Mouse (Mus musculus): ENCODE measurements around the gene Rb1. TPM values are rescaled to one million over a fixed set of nuclear protein-coding genes. Genes with fewer than 3 reads are reported as not detected.

Rb1 gene
- polyA plus RNA-seq, 1 experiment from 2014 or later: 41.4 TPM

MicroRNAs encoded within 50 kb of the gene (microRNA counts, 519-probe panel; counts per million panel counts)
- not detected for microRNA mmu-miR-687

Small RNA genes within 50 kb of the gene (microRNA-seq; reads per million reads assigned to microRNA genes)
- gene Mir687: not detected

Other genes starting within 250 kb of the Rb1 start
- gene Rcbtb2, start 202.8 kb downstream of the Rb1 start, polyA plus RNA-seq (2014; fragmentation: Nextera tagmentation; extraction: Ambion mirVana): 169 and 177 TPM in 2 replicates
- gene Lpar6, start 87.9 kb downstream of the Rb1 start, polyA plus RNA-seq (2014; fragmentation: Nextera tagmentation; extraction: Ambion mirVana): 17.7 and 17.8 TPM in 2 replicates
- gene Itm2b, start 59.5 kb upstream of the Rb1 start, polyA plus RNA-seq (2014; fragmentation: Nextera tagmentation; extraction: Ambion mirVana): 325 and 356 TPM in 2 replicates
- 100 and 105 TPM in 2 replicates for gene Med4, start 184.2 kb upstream of the Rb1 start, polyA plus RNA-seq (2014; fragmentation: Nextera tagmentation; extraction: Ambion mirVana)
- 116 and 129 TPM in 2 replicates for gene Sucla2, start 199.5 kb upstream of the Rb1 start, polyA plus RNA-seq (2014; fragmentation: Nextera tagmentation; extraction: Ambion mirVana)
- gene Nudt15, start 222.4 kb upstream of the Rb1 start, polyA plus RNA-seq (2014; fragmentation: Nextera tagmentation; extraction: Ambion mirVana): 10.8 and 11.4 TPM in 2 replicates